Mouse (Mus musculus) liver, adult 2 months (tissue): ENCODE measurements around the gene Elmod3.

Experiments
- CTCF ChIP-seq: fragments of 200-500 bp; IDR thresholded peaks from 2 replicates; pipeline ENCODE4 v1.5.1; 2011; ENCODE audit warnings: low read depth, low read length, control low read depth
- POLR2A ChIP-seq: fragments of 200-500 bp; IDR thresholded peaks from 2 replicates; pipeline ENCODE4 v1.6.1; 2011; ENCODE audit warnings: low read length, control low read depth; ENCODE audit not compliant: insufficient read depth; ENCODE audit errors: extremely low read depth

DNA sequence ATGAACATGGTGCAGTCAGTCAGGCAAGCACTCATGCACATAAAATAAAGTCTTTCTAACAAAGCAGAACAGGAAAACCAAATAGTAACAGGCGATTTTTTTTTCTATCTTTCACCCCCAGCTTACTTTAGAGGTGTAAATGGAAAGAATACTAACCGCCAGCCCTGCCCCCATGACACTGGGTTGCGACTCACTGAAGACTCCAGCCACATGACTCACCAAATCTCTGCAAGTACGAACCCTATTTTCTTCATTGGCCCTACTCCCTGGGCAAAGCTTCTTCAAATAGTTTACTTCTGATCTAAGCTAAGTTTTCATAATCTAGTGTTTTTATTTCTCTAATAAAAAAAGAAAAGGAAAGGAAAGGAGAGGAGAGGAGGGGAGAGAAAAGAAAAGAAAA, 46.4 kb upstream of the Elmod3 start:
- TF ChIP-seq CTCF (no peak), POLR2A (no peak)
